Comparison of ENCODE assay signal across 7 mouse cellular contexts in the genomic region with DNA sequence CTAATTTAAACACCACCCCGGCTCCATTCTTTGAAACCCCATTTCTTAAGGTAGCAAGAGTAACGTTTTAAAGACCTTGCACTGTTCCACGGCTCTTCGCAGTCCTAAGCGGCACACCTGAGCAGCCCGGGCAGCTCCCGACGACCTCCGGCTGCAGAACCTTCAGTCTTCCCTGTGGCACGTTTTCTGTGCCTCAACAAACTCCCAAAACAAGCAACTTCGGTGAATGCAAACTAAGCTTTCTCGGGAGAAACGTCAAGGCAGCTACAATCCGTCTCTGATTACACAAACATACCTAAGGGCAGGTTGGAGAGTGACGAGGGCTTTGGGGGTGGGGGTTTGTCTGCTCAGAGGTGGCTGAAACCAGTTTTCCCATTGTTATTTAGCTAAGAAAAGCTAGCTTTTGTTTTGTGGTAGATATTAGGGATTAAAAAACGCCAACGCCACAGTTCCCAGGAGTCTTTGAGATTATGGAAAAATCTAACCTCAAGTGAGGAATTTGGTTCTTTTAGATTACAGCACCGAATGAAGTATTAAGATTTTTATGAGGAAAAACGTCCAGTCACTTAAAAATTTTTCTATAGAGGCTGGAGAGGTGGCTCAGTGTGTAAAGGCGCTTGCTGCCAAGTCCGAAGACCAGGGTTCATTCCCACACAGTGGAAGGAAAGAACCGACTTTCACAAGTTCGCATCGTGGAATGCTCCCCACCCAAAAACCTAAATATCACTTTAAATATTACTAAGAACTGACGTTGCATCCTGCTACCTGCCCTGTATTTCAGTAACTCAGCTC. TPM values are rescaled to one million over a fixed set of nuclear protein-coding genes. Genes with fewer than 3 reads are reported as not detected.
DNase-seq lines count a peak whose midpoint lies in the region; ATAC-seq and TF ChIP-seq lines count a peak whose summit lies in the region.

A gene (minus strand): TSS at position 211 of the 792 bp plus-strand sequence.

- no peaks in the 10 kb centered on the region for H3K9me3 ChIP-seq in embryonic facial prominence, embryonic 12.5 days
- no peaks in the 10 kb centered on the region for H3K9me3 ChIP-seq in intestine, embryonic 14.5 days (ENCODE audit: control insufficient read depth, low read length)
- H3K9me3 ChIP-seq in midbrain, embryonic 16.5 days (replicated peaks; ENCODE audit: control insufficient read depth, low read length, poor library complexity, severe bottlenecking) = no peaks in the 10 kb centered on the region

- no peak within 1 kb of the TSS for H3K27ac ChIP-seq in testis, adult 2 months (ENCODE audit: control insufficient read depth, insufficient read depth, low read depth, low read length)
- no peak within 1 kb of the TSS for H3K27ac ChIP-seq in embryonic facial prominence, embryonic 12.5 days
- peak within 1 kb of the TSS; percentile 73 for H3K27ac ChIP-seq in intestine, embryonic 14.5 days (ENCODE audit: low read depth)
- no peak within 1 kb of the TSS for H3K27ac ChIP-seq in midbrain, embryonic 16.5 days (ENCODE audit: low read length)

- peak within 1 kb of the TSS; percentile 56 for H3K4me2 ChIP-seq in embryonic facial prominence, embryonic 12.5 days (replicated peaks)
- peak within 1 kb of the TSS; percentile 75 for H3K4me2 ChIP-seq in intestine, embryonic 14.5 days (ENCODE audit: low read length)
- H3K4me2 ChIP-seq in midbrain, embryonic 16.5 days (ENCODE audit: low read length) = peak within 1 kb of the TSS; percentile 72

- peak within 1 kb of the TSS; percentile 83 for H3K4me3 ChIP-seq in testis, adult 2 months (ENCODE audit: control insufficient read depth, low read depth, low read length)
- peak within 1 kb of the TSS; percentile 46 for H3K4me3 ChIP-seq in embryonic facial prominence, embryonic 12.5 days
- peak within 1 kb of the TSS; percentile 53 for H3K4me3 ChIP-seq in intestine, embryonic 14.5 days (ENCODE audit: low read depth, low read length)
- H3K4me3 ChIP-seq in midbrain, embryonic 16.5 days (ENCODE audit: low read depth, low read length) = peak within 1 kb of the TSS; percentile 50

- no peak within 1 kb of the TSS for H3K9ac ChIP-seq in embryonic facial prominence, embryonic 12.5 days
- peak within 1 kb of the TSS; percentile 43 for H3K9ac ChIP-seq in intestine, embryonic 14.5 days (ENCODE audit: low read length)
- no peak within 1 kb of the TSS for H3K9ac ChIP-seq in midbrain, embryonic 16.5 days (ENCODE audit: low read depth, low read length)

- peaks cover 18% of the 10 kb centered on the region for H3K4me1 ChIP-seq in testis, adult 2 months (ENCODE audit: control insufficient read depth, insufficient read depth, low read length)
- H3K4me1 ChIP-seq in embryonic facial prominence, embryonic 12.5 days = peaks cover 15% of the 10 kb centered on the region
- no peaks in the 10 kb centered on the region; the same call in 1 of the 2 replicates for H3K4me1 ChIP-seq in intestine, embryonic 14.5 days (replicated peaks; ENCODE audit: control insufficient read depth, insufficient read depth, low read length)
- peaks cover 18% of the 10 kb centered on the region for H3K4me1 ChIP-seq in midbrain, embryonic 16.5 days (ENCODE audit: control insufficient read depth, insufficient read depth, low read length)

- no peak for TF ChIP-seq CTCF in testis, adult 2 months (IDR thresholded peaks at IDR 0.05; ENCODE audit: control insufficient read depth, insufficient read depth, insufficient replicate concordance, low read depth, low read length)

- no peaks in the 10 kb centered on the region for H3K36me3 ChIP-seq in testis, adult 2 months (ENCODE audit: control insufficient read depth, insufficient read depth, low read length)
- H3K36me3 ChIP-seq in embryonic facial prominence, embryonic 12.5 days = no peaks in the 10 kb centered on the region
- no peaks in the 10 kb centered on the region for H3K36me3 ChIP-seq in intestine, embryonic 14.5 days (ENCODE audit: control insufficient read depth, insufficient read depth, low read length)
- no peaks in the 10 kb centered on the region for H3K36me3 ChIP-seq in midbrain, embryonic 16.5 days (ENCODE audit: control insufficient read depth, insufficient read depth, low read length)

- DNase-seq in testis, postnatal 14 days (ENCODE audit: low spot score) = no peak
- DNase-seq in intestine, embryonic 14.5 days (ENCODE audit: low spot score) = peak; percentile 72
- DNase-seq in frontal cortex, postnatal 25 days (ENCODE audit: low spot score in 2 of 2) = no peak

- WGBS in embryonic facial prominence, embryonic 12.5 days = 3% methylated on average over 25 of the region's 25 CpGs
- 3% methylated on average over 25 of the region's 25 CpGs for WGBS in intestine, embryonic 14.5 days
- 2% methylated on average over 25 of the region's 25 CpGs for WGBS in midbrain, embryonic 16.5 days

- H3K27me3 ChIP-seq in testis, adult 2 months (ENCODE audit: control insufficient read depth, insufficient read depth, low read length) = peaks cover 7% of the 10 kb centered on the region
- H3K27me3 ChIP-seq in embryonic facial prominence, embryonic 12.5 days = peaks cover 16% of the 10 kb centered on the region
- peaks cover 35% of the 10 kb centered on the region for H3K27me3 ChIP-seq in intestine, embryonic 14.5 days (replicated peaks; ENCODE audit: control insufficient read depth, insufficient read depth, low read length)
- H3K27me3 ChIP-seq in midbrain, embryonic 16.5 days (ENCODE audit: control insufficient read depth, insufficient read depth, low read depth, low read length) = peaks cover 25% of the 10 kb centered on the region

- no peak for ATAC-seq in embryonic facial prominence, embryonic 12.5 days (ENCODE audit: insufficient number of reproducible peaks, insufficient read depth, low FRiP score, low TSS enrichment)
- ATAC-seq in intestine, embryonic 14.5 days (replicated peaks; ENCODE audit: low FRiP score, low TSS enrichment, low read depth) = no peak
- ATAC-seq in midbrain, embryonic 16.5 days = 0 out of 2 replicates have a peak, but pooled peaks have one; percentile 15
- ATAC-seq in granulocyte monocyte progenitor cell, adult 5-6 weeks (replicated peaks; ENCODE audit: poor library complexity, severe bottlenecking) = no peak

- TF ChIP-seq POLR2A in testis, adult 2 months (IDR thresholded peaks at IDR 0.05; ENCODE audit: control insufficient read depth, low read depth, low read length) = no peak

RNA-seq across cellular contexts. Expression of the gene that starts here (rescaled TPM):
- 0.04 and 0.12 TPM in 2 replicates for polyA plus RNA-seq in testis, adult 2 months (2012; rRNA removed)
- polyA plus RNA-seq in embryonic facial prominence, embryonic 12.5 days (2016; fragmentation: Nextera tagmentation; extraction: Ambion mirVana) = 3.8 and 4.3 TPM in 2 replicates
- 26.3 and 30.5 TPM in 2 replicates for polyA plus RNA-seq in intestine, embryonic 14.5 days (2014; fragmentation: Nextera tagmentation; extraction: Ambion mirVana)
- 0.50 and 0.67 TPM in 2 replicates for polyA plus RNA-seq in midbrain, embryonic 16.5 days (2015; fragmentation: Nextera tagmentation; extraction: Ambion mirVana)
- not detected in 2 replicates for total RNA-seq in granulocyte monocyte progenitor cell, adult 5-6 weeks (2014; fragmentation: Nextera tagmentation)
- 1.7 TPM in 1 of 2 replicates, not detected in the other for total RNA-seq in granulocyte monocyte progenitor cell, adult 5-6 weeks (2017)

Comparison
In these comparisons a context has a peak if more than half of its experiments do, and no peak if none do; other contexts are left out.
1. Peak in ATAC-seq, H3K4me3 ChIP-seq and H3K4me2 ChIP-seq in midbrain, embryonic 16.5 days; RNA of the gene not detected or under 1 TPM.